Mouse (Mus musculus) adrenal gland, postnatal 25 days (tissue): ENCODE data around the gene Mcemp1. TPM values are rescaled to one million over a fixed set of nuclear protein-coding genes. Genes with fewer than 3 reads are reported as not detected.

ENCODE experiments used
- total RNA-seq: library from RNA; stranded (reverse); gene quantifications from 2 replicates; pipeline ENCODE4 v1.2.3, GENCODE M21; 2021

The Mcemp1 gene
- total RNA-seq, 1 experiment from 2014 or later, result 0.21 TPM

Other genes starting within 250 kb of the Mcemp1 start
- gene Pex11g, start 198.1 kb upstream of the Mcemp1 start, total RNA-seq, result 11.2 and 12.4 TPM in 2 replicates
- not detected in 2 replicates for gene Tex45, start 194.9 kb upstream of the Mcemp1 start, total RNA-seq
- gene Zfp358, start 172.6 kb upstream of the Mcemp1 start, total RNA-seq, result 18.2 and 24.3 TPM in 2 replicates
- 46.3 and 46.5 TPM in 2 replicates for gene Mcoln1, start 165.3 kb upstream of the Mcemp1 start, total RNA-seq
- 41.7 and 63.8 TPM in 2 replicates for gene Pnpla6, start 150.4 kb upstream of the Mcemp1 start, total RNA-seq
- not detected in 2 replicates for gene C330021F23Rik, start 97.8 kb upstream of the Mcemp1 start, total RNA-seq
- 7.0 and 10.0 TPM in 2 replicates for gene Camsap3, start 78.5 kb upstream of the Mcemp1 start, total RNA-seq
- 34.8 and 40.9 TPM in 2 replicates for gene Xab2, start 44.4 kb upstream of the Mcemp1 start, total RNA-seq
- gene Pet100, start 44.2 kb upstream of the Mcemp1 start, total RNA-seq, result 90.3 and 117 TPM in 2 replicates
- gene Pcp2, start 40.2 kb upstream of the Mcemp1 start, total RNA-seq, result not detected in 2 replicates
- 123 and 133 TPM in 2 replicates for gene Stxbp2, start 34.8 kb upstream of the Mcemp1 start, total RNA-seq
- gene Retn, start 10.0 kb upstream of the Mcemp1 start, total RNA-seq, result 32.6 and 32.8 TPM in 2 replicates
- gene Fcor, start 6.6 kb downstream of the Mcemp1 start, total RNA-seq, result 23.1 and 33.7 TPM in 2 replicates
- gene Trappc5, start 10.5 kb downstream of the Mcemp1 start, total RNA-seq, result 19.3 and 20.2 TPM in 2 replicates
- gene Fcer2a, start 28.4 kb downstream of the Mcemp1 start, total RNA-seq, result 0.18 TPM in 1 of 2 replicates, not detected in the other
- gene Clec4g, start 54.9 kb downstream of the Mcemp1 start, total RNA-seq, result not detected in 2 replicates
- not detected in 2 replicates for gene Cd209a, start 83.2 kb downstream of the Mcemp1 start, total RNA-seq
- gene Cd209e, start 188.6 kb downstream of the Mcemp1 start, total RNA-seq, result not detected in 2 replicates
- gene Cd209d, start 212.8 kb downstream of the Mcemp1 start, total RNA-seq, result not detected in 2 replicates